Mouse (Mus musculus): ENCODE data around the gene Gm28042.

GRCm38 (mm10) chr2:120066224-120066623 lies 38.9 kb downstream of the Gm28042 start:
- TF ChIP-seq CTCF (IDR thresholded peaks at IDR 0.05; ENCODE audit: borderline replicate concordance, insufficient read depth, low read length) (no peak), POLR2A (IDR thresholded peaks at IDR 0.05; ENCODE audit: low read depth, low read length) (no peak)

Measured in embryonic fibroblast, embryonic 13.5 days (primary cell).